Mouse (Mus musculus) layer of hippocampus, postnatal 36 days (tissue): ENCODE measurements around the gene Fam126a. TPM values are rescaled to one million over a fixed set of nuclear protein-coding genes. Genes with fewer than 3 reads are reported as not detected.
A peak's percentile ranks its signal among the peaks of the same experiment; 100 is the strongest.

ENCODE experiments used
- DNase-seq, 2 experiments: peaks; one replicate each; pipeline ENCODE4 v3.0.0; 2022
- total RNA-seq, 2 experiments: library from RNA; stranded (reverse); gene quantifications; 2 replicates each; pipeline ENCODE4 v1.2.3; 2021

Fam126a gene
- total RNA-seq, 2 experiments from 2014 or later: 28.1 to 28.7 TPM

DNA sequence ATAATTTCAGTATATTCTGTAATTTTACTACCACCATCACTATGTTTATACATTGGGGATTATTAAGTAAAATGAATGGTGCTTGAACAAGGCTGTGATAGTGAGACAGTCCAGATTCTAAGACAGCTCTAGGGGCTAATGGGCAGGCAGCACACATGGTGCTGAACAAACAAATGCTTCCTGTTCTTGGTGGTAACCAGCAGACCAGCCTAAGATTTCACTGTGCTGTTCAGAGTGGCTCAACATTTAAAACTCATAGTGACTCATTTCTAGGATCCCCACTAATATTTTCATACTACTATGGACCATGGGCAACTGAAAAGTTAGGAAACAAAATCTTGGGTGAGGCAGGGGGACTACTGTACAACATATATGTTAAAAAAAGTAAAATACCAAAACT lies 10.1 kb upstream of the Fam126a start:
- DNase-seq: no peak

GRCm38 (mm10) chr5:24039423-24039822 lies 8.9 kb upstream of the Fam126a start:
- no peak for DNase-seq

DNA sequence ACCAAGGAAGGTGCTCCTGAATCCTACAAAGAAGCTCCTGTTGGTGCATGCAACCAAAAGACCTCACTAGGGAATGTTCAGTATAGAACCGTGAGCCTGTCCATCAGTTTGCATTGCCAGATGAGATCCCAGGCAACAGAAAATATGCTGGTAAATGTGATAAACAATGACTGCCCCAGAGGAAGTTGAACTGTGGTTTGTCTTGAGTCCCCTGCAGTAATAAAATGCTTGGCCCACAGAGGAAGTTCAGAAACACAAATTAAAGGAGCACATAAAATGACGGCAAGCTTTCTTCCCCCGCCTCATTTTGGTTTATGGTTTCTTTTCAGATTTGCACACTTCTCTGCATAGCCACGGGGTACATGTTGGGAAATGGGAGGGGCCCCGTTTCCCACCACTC lies 8.3 kb upstream of the Fam126a start:
- DNase-seq: no peak

DNA sequence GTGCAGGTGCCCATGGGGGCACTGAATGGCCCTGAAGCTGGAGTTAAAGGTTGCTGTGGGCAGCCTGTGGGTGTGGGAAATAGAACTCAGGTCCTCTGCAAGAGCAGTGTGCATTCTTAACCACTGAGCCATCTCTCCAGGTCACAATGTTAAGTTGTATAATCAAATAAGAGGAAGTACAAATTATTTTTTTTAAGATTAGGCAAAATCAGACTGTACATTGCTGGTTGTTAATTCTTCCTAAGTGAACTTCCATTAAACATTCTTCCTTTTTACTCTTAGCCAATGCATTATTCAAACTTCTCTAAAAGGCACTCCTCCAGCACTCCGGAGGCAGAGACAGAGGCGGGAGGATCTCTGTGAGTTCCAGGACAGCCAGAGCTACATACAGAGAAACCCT lies 7.7 kb upstream of the Fam126a start:
- no peak for DNase-seq

DNA sequence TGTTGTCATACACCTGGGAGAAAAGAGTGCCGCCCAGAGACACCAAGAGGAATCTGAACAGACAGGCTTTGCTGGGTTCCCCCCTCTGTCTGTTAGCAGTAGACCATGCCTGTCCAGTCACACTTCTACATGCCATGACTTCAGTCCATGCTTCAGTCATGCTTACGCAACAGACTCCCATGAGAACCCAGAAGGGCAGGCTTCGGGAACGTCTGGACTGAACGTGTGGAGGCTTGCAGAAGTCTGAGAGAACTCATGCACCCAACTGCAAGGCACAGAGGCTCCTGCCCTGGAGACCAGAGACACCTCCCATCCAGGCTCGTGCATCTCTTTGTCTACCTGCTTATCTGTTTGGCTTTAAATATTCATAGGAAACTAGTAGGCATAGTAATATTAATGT lies 6.2 kb upstream of the Fam126a start:
- DNase-seq: no peak

GRCm38 (mm10) chr5:24034970-24035369 lies 4.5 kb upstream of the Fam126a start:
- no peak for DNase-seq

DNA sequence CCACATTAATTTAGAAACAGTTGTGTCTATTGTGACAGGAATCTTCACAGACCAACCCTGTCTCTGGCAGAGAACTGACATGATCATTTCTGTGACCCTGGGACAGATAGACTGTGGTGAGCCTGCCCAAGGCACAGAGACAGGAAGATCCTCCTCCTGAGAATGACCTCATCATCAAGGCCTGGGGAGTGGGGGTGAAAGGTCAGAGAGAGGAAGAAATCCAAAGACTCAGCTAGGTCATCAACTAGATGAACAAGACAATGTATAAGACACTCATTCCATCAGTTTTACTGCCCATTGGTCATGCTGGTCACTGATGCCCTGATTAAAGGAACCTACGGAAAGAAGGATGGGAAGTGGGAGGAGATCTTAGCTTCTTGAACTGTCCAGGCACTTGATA lies 3.6 kb upstream of the Fam126a start:
- no peak for DNase-seq

DNA sequence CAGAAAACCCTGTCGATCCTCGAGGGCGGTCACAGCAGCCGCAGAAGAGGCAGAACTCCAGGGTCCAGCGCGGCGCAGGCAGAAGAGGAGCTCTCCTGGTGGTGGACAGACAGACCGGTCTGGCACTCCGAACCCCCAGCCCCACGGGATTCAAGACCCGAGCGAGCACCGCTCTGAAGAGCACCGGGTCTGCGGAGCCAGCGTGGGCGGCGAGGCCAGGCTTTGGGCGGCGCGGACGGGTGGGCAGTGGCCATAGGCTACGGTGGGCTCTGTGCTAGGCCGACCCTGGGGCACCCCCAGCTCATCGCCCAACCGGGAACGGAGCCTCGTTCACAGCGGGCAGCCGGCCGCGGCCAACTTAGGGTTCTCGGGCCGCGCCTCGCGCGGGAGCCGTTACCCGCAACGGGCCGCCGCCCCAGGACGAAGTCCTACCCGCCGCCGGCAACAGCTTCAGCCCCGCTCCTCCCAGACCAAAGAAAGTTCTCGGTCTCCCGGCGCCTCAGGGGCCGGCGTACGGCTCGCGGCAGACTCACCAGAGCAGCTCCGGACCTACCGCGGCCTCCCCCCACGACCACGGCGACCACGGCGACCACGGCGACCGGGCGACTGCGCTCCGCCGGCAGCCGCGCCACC lies 428 bp downstream of the Fam126a start:
- DNase-seq: peak in 1 of 2 experiments; percentile 11

DNA sequence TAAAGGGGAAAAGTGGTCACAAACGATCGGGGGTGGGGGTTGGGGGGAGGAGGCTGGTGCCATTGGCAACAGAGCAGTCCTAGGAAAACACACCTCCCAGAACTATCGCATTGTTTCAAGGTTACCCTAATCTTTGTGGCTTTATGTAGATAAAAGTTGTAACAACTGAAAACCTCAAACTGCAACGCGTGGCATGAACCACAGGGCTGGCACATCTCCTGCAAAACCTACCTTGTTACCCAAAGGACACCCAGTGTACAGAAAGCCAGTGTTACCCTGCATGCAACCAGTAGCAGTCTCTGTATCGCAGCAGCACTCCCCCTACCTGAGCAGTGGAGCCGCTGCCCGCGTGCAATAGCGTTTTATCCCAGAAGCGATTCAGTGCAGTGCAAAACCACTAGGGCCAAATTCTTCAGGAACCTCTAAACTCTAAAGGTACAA lies 1.1 kb downstream of the Fam126a start:
- peak; percentile 19 to 46 for DNase-seq

- DNase-seq: no peak
Observed at GRCm38 (mm10) chr5:24024957-24025356, 5.5 kb downstream of the Fam126a start.

DNA sequence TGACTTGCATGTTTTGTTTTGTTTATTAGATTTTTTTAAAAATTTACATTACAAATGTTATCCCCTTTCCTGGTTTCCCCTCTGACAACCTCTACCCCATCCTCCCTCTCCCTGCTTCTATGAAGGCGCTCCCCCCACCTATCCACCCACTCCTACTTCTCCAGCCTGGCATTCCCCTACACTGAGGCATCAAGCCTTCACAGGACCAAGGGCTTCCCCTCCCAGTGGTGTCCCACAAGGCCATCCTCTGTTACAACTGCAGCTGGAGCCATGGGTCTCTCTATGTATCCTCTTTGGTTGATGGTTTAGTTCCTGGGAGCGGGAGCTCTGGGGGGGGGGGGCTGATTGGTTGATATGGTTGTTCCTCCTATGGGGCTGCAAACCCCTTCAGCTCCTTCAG lies 7.3 kb downstream of the Fam126a start:
- no peak for DNase-seq

DNA sequence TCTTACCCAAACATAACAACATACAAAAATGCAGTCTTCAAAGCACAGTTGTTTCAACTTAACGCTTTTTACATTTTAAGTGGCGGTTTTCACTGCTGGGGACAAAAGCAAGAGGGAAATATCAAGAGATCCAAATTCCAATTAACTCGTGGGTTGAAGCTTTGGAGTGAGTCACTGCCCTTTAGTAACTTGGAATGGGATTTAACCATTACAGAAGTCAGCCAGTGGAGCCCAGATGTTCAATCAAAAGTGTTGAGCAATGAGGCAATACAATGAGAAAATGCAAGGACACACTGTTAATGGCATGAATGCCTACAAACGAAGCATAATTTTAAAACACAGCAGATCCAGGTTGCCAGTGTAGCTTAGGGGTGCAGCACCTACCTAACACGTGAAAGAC lies 8.8 kb downstream of the Fam126a start:
- DNase-seq: no peak

DNA sequence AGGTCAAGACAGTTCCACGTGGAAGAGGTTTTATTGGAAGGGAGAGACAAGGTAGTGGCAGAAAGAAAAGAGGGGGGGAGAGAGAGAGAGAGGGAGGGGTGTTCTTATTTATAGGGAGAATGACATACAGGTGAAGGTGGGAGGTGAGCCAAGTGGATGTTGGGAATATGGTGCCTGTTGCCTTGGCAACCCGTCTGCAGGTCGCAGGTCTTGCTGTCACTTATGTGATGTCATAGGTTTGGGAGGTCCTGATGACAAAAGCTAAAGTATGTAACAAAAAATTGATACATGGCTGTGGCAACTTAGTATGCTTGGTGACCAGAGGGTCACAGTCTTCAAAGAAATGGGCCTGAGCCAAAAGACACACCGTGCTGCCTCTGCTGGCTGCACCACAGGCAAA lies 10.1 kb downstream of the Fam126a start:
- DNase-seq: no peak

DNA sequence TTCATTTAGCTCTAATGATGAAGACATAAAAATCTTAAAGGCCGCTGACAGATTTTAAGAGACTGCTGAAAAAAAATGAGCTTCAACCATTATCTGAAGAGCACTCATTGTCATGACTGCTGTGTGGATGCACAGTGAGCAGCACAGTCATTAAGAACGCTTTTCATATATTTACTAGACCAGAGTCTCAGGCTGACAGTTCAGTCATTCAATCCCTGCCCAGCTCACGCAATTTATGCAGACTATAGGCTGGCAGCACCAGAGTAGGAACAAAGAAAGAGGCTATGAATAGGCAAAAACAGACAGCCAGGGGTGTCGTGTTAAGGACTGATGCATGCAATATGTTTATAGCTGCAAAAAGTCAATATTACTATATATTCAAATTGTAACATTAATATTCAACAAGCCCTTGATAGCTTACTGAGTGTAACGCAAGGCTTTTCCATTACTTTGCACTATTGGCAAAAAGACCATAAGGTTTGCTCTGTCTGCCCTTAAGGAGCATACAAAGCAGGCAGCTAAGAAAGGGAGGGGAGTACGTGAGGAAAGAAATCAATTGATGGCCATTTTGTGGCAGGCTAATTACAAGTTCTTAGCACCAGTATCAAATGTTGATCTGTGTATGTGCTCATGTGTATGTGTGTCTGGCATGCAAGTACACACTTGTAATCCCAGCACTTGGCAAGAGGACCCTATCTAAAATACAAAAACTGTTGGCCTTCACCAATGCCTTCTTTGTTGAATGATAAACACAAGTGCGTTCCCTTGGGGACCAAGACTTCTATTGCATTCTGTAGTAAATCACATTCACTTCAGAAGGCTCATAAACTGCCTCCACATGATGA lies 10.9 kb downstream of the Fam126a start:
- no peak for DNase-seq

GRCm38 (mm10) chr5:24018621-24019261 lies 11.7 kb downstream of the Fam126a start:
- peak; percentile 26 to 42 for DNase-seq

DNA sequence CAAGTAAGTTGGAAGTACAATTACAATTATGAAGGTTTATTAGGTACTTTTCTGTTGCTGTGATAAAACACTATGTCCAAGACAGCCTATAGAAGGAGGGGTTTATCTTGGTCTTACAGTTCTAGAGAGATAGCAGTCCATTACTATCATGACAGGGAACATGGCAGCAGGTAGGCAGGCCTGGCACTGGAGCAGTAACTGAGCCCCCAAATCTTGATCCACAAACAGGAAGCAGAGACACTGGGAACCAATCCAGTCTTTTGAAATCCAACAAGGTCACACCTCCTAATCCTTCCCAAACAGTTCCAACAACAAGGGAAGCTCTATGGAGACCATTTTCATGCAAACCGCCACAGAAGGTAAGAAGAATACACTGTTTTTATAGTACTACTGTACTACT lies 13.6 kb downstream of the Fam126a start:
- no peak for DNase-seq

GRCm38 (mm10) chr5:24013338-24014003 lies 17.0 kb downstream of the Fam126a start:
- no peak for DNase-seq

GRCm38 (mm10) chr5:23999083-23999671 lies 31.3 kb downstream of the Fam126a start:
- DNase-seq: no peak

DNA sequence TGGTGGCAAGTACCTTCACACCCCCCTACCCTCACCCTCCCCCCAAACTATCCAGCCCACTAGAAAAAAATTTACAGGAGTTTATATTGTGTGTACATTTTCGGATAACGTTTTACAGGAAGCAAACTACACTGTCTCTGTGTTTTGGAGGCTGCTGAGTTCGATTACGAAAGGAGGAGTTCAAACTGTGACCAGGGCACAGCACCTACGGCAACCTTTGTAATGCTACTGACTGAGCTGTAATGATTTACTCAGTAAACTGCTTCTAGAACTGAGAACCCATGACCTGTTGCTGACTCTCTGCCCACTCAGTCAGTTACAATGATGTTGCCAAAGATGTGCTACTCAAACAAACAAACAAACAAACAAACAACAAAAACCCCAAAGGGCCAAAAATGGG lies 34.5 kb downstream of the Fam126a start:
- no peak for DNase-seq

DNA sequence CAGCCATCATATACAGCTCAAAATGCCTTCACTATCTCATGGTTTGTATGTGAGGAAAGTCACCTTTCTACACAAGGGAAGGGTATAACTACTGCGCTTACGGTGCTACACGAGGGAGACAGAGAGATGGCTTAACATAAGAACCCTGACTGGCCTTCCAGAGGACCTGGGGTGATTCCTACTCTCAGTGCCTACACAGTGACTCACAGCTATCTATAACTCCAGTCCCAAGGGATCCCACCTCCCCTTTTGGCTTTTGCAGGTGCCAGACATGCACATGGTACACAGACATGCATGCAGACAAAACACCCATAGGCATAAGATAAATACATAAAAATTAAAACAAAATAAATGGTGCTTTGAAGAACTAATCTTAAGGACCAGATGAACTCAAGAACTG lies 35.6 kb downstream of the Fam126a start:
- no peak for DNase-seq

DNA sequence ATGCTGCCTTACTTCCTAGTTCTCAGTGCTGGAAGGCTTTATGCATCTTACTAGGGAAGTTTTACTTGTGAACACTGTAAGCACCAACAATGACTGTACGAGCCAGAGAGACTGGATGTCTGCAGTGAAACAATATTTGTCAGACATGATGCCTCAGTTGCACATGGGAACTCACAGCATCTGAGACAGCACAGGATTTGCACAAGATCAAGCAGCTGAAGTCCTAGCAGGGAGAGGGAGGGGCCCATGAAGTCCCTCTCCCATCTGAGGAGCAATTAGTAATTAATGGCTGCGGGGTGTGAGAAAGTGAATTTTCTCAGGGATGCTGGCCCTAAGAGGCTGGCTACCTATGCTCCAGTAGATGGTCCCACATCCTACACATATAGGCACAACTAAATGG lies 36.3 kb downstream of the Fam126a start:
- DNase-seq: no peak

DNA sequence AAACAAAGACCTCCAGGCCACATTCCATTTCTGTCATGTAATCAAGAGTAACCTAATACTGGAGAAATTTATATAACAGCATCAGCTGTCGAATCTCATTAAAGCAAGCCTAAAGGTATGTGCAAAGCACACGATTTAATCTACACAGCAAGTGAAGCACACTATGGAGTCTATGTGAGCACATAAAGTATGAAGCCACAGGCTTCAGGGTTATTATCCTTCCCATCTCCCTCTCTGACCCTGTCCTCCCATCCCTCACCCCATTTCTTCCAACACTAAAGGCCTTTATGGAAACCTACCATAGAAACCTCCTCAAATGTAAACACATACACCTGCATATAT lies 37.0 kb downstream of the Fam126a start:
- DNase-seq: no peak
